Mouse (Mus musculus): ENCODE measurements around the gene Tmem198b. TPM values are rescaled to one million over a fixed set of nuclear protein-coding genes. Genes with fewer than 3 reads are reported as not detected.

Gene Tmem198b
- polyA plus RNA-seq, 1 experiment from 2014 or later = 15.0 TPM

DNA sequence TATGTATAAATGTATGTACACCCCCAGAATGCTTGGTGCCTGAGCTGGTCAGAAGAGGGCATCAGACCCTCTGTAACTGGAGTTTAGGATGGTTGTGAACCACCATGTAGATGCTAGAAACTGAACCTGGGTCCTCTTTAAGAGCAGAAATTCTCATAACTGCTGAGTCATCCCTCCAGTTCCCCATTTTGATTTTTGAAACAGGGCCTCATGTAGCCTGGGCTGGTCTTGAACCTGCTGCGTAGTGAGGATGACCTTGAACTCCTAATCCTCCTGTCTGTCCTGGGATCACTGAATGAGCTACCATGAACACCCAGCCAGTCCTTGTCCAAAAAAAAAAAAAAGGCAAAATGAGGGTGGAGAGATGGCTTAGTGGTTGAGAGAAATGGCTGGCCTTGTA lies 10.9 kb downstream of the Tmem198b start:
- H3K9me3 ChIP-seq (replicated peaks; ENCODE audit: control insufficient read depth, low read length) = no peaks in the 10 kb centered on the region
- no peaks in the 10 kb centered on the region for H3K4me1 ChIP-seq (ENCODE audit: control insufficient read depth, insufficient read depth, low read length)
- no peak overlapping the region for H3K27ac ChIP-seq (ENCODE audit: low read depth, low read length)
- ATAC-seq (replicated peaks; ENCODE audit: insufficient number of reproducible peaks, low FRiP score, low TSS enrichment) = no peak
- 92% methylated on average over 1 of the region's 1 CpGs for WGBS (ENCODE audit: insufficient replicate concordance)
- H3K36me3 ChIP-seq (ENCODE audit: control insufficient read depth, insufficient read depth, low read length) = no peaks in the 10 kb centered on the region
- H3K4me3 ChIP-seq (ENCODE audit: low read depth, low read length) = no peak overlapping the region
- no peak overlapping the region for H3K4me2 ChIP-seq
- H3K9ac ChIP-seq (ENCODE audit: low read depth, low read length) = no peak overlapping the region
- H3K27me3 ChIP-seq (ENCODE audit: control insufficient read depth, insufficient read depth, low read length) = no peaks in the 10 kb centered on the region

GRCm38 (mm10) chr10:128792041-128792440 lies 12.1 kb downstream of the Tmem198b start:
- Histone ChIP-seq H3K9ac (ENCODE audit: low read depth, low read length) (no peak overlapping the region), H3K4me3 (ENCODE audit: low read depth, low read length) (no peak overlapping the region), H3K4me2 (no peak overlapping the region), H3K27me3 (ENCODE audit: control insufficient read depth, insufficient read depth, low read length) (no peaks in the 10 kb centered on the region), H3K27ac (ENCODE audit: low read depth, low read length) (no peak overlapping the region), H3K36me3 (ENCODE audit: control insufficient read depth, insufficient read depth, low read length) (no peaks in the 10 kb centered on the region), H3K4me1 (ENCODE audit: control insufficient read depth, insufficient read depth, low read length) (no peaks in the 10 kb centered on the region), H3K9me3 (replicated peaks; ENCODE audit: control insufficient read depth, low read length) (no peaks in the 10 kb centered on the region)
- no peak for ATAC-seq (replicated peaks; ENCODE audit: insufficient number of reproducible peaks, low FRiP score, low TSS enrichment)

- WGBS (ENCODE audit: insufficient replicate concordance) = 62% methylated on average over 7 of the region's 7 CpGs
- no peak within 1 kb of the TSS for H3K27ac ChIP-seq (ENCODE audit: low read depth, low read length)
- H3K9ac ChIP-seq (ENCODE audit: low read depth, low read length) = no peak within 1 kb of the TSS
- no peaks in the 10 kb centered on the region for H3K4me1 ChIP-seq (ENCODE audit: control insufficient read depth, insufficient read depth, low read length)
- H3K4me3 ChIP-seq (ENCODE audit: low read depth, low read length) = no peak within 1 kb of the TSS
- H3K27me3 ChIP-seq (ENCODE audit: control insufficient read depth, insufficient read depth, low read length) = no peaks in the 10 kb centered on the region
- no peak within 1 kb of the TSS for H3K4me2 ChIP-seq
- H3K9me3 ChIP-seq (replicated peaks; ENCODE audit: control insufficient read depth, low read length) = no peaks in the 10 kb centered on the region
- H3K36me3 ChIP-seq (ENCODE audit: control insufficient read depth, insufficient read depth, low read length) = no peaks in the 10 kb centered on the region
- no peak for ATAC-seq (replicated peaks; ENCODE audit: insufficient number of reproducible peaks, low FRiP score, low TSS enrichment)
Measured at GRCm38 (mm10) chr10:128790398-128791124, 13.6 kb downstream of the Tmem198b start, which contains the start of gene Mmp19. Gene Mmp19, plus strand, starts transcription at chr10:128790910.

- no peaks in the 10 kb centered on the region for H3K36me3 ChIP-seq (ENCODE audit: control insufficient read depth, insufficient read depth, low read length)
- H3K4me1 ChIP-seq (ENCODE audit: control insufficient read depth, insufficient read depth, low read length) = no peaks in the 10 kb centered on the region
- 86% methylated on average over 1 of the region's 1 CpGs for WGBS (ENCODE audit: insufficient replicate concordance)
- no peak overlapping the region for H3K4me2 ChIP-seq
- no peak overlapping the region for H3K4me3 ChIP-seq (ENCODE audit: low read depth, low read length)
- no peak for ATAC-seq (replicated peaks; ENCODE audit: insufficient number of reproducible peaks, low FRiP score, low TSS enrichment)
- H3K27ac ChIP-seq (ENCODE audit: low read depth, low read length) = no peak overlapping the region
- peaks cover 3% of the 10 kb centered on the region; the same call in 1 of the 2 replicates for H3K9me3 ChIP-seq (replicated peaks; ENCODE audit: control insufficient read depth, low read length)
- H3K27me3 ChIP-seq (ENCODE audit: control insufficient read depth, insufficient read depth, low read length) = no peaks in the 10 kb centered on the region
- no peak overlapping the region for H3K9ac ChIP-seq (ENCODE audit: low read depth, low read length)
Measured at GRCm38 (mm10) chr10:128780200-128780599, 24.0 kb downstream of the Tmem198b start.

DNA sequence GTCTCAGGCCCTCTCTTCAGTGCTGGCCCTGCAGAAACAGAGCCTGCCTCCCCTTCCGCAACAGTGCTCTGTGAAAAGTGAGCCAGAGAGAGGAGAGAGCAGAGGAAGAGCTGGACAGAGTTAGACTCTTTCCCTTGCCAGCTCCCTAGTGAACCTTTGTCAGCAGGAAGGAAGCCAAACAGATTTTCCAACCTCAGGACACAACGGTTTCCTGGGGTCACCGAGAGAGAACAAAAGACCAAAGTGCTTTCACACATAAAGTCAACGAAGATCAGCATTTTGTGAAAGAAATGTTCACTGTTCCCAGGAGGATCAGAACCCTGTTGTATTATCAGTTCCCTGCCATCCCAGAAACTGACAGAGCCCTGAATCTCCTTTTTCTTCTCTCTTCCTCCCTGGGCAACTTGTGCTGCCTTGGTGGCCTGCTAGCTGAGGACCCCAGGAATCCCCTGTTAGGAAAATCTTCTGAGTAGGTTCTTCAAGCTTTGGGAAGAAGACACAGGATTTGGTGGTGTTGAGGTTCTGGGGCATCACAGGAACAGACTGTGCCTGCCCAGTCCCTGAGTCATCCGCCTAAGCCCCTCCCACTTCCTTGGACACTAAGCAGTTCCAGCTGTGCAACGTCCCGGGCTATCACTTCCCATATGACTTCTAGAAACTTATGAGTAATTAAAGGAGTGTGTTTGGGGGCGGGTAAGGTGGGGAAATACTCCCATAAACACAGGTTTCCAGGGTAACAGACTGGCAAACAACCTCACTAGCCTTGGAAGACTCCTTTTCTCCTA lies 25.0 kb downstream of the Tmem198b start:
- WGBS (ENCODE audit: insufficient replicate concordance) = 30% methylated on average over 8 of the region's 8 CpGs
- Histone ChIP-seq H3K4me3 (ENCODE audit: low read depth, low read length) (no peak overlapping the region), H3K9ac (ENCODE audit: low read depth, low read length) (no peak overlapping the region), H3K27ac (ENCODE audit: low read depth, low read length) (peak overlapping the region; percentile 92), H3K36me3 (ENCODE audit: control insufficient read depth, insufficient read depth, low read length) (no peaks in the 10 kb centered on the region), H3K4me1 (ENCODE audit: control insufficient read depth, insufficient read depth, low read length) (no peaks in the 10 kb centered on the region), H3K9me3 (replicated peaks; ENCODE audit: control insufficient read depth, low read length) (peaks cover 3% of the 10 kb centered on the region; the same call in 1 of the 2 replicates), H3K27me3 (ENCODE audit: control insufficient read depth, insufficient read depth, low read length) (no peaks in the 10 kb centered on the region), H3K4me2 (peak overlapping the region; percentile 22; the same call in 1 of the 2 replicates)
- ATAC-seq (replicated peaks; ENCODE audit: insufficient number of reproducible peaks, low FRiP score, low TSS enrichment) = peak; percentile 86

GRCm38 (mm10) chr10:128778441-128778840 lies 25.7 kb downstream of the Tmem198b start:
- no peaks in the 10 kb centered on the region for H3K9me3 ChIP-seq (replicated peaks; ENCODE audit: control insufficient read depth, low read length)
- H3K4me3 ChIP-seq (ENCODE audit: low read depth, low read length) = no peak overlapping the region
- no peaks in the 10 kb centered on the region for H3K36me3 ChIP-seq (ENCODE audit: control insufficient read depth, insufficient read depth, low read length)
- no peaks in the 10 kb centered on the region for H3K27me3 ChIP-seq (ENCODE audit: control insufficient read depth, insufficient read depth, low read length)
- no peak for ATAC-seq (replicated peaks; ENCODE audit: insufficient number of reproducible peaks, low FRiP score, low TSS enrichment)
- no peaks in the 10 kb centered on the region for H3K4me1 ChIP-seq (ENCODE audit: control insufficient read depth, insufficient read depth, low read length)
- H3K4me2 ChIP-seq = no peak overlapping the region
- peak overlapping the region; percentile 92; the same call in 1 of the 2 replicates for H3K27ac ChIP-seq (ENCODE audit: low read depth, low read length)
- no peak overlapping the region for H3K9ac ChIP-seq (ENCODE audit: low read depth, low read length)
- 81% methylated on average over 2 of the region's 2 CpGs for WGBS (ENCODE audit: insufficient replicate concordance)

- Histone ChIP-seq H3K9ac (ENCODE audit: low read depth, low read length) (no peak overlapping the region), H3K36me3 (ENCODE audit: control insufficient read depth, insufficient read depth, low read length) (no peaks in the 10 kb centered on the region), H3K4me3 (ENCODE audit: low read depth, low read length) (no peak overlapping the region), H3K4me1 (ENCODE audit: control insufficient read depth, insufficient read depth, low read length) (no peaks in the 10 kb centered on the region), H3K9me3 (replicated peaks; ENCODE audit: control insufficient read depth, low read length) (no peaks in the 10 kb centered on the region), H3K27me3 (ENCODE audit: control insufficient read depth, insufficient read depth, low read length) (no peaks in the 10 kb centered on the region), H3K4me2 (no peak overlapping the region), H3K27ac (ENCODE audit: low read depth, low read length) (no peak overlapping the region)
- WGBS (ENCODE audit: insufficient replicate concordance) = 16% methylated on average over 5 of the region's 5 CpGs
- ATAC-seq (replicated peaks; ENCODE audit: insufficient number of reproducible peaks, low FRiP score, low TSS enrichment) = no peak
Measured at GRCm38 (mm10) chr10:128773685-128774084, 30.5 kb downstream of the Tmem198b start.

DNA sequence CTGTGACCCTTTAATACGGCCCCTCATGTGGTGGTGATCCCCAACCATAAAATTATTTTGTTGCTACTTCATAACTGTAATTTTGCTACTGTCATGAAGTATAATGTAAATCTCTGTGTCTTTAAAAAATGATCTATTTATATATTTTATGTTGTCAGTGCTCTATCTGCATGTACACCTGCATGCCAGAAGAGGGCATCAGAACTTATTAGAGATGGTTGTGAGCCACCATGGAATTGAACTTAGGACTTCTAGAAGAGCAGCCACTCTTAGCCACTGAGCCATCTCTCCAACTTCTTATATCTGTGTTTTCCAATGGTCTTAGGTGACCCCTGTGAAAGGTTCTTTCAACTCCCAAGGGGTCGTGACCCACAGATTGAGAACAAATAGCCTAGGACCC lies 31.3 kb downstream of the Tmem198b start:
- no peak overlapping the region for H3K27ac ChIP-seq (ENCODE audit: low read depth, low read length)
- H3K27me3 ChIP-seq (ENCODE audit: control insufficient read depth, insufficient read depth, low read length) = no peaks in the 10 kb centered on the region
- H3K36me3 ChIP-seq (ENCODE audit: control insufficient read depth, insufficient read depth, low read length) = no peaks in the 10 kb centered on the region
- H3K9me3 ChIP-seq (replicated peaks; ENCODE audit: control insufficient read depth, low read length) = no peaks in the 10 kb centered on the region
- no peak overlapping the region for H3K4me2 ChIP-seq
- H3K4me1 ChIP-seq (ENCODE audit: control insufficient read depth, insufficient read depth, low read length) = no peaks in the 10 kb centered on the region
- ATAC-seq (replicated peaks; ENCODE audit: insufficient number of reproducible peaks, low FRiP score, low TSS enrichment) = no peak
- H3K4me3 ChIP-seq (ENCODE audit: low read depth, low read length) = no peak overlapping the region
- H3K9ac ChIP-seq (ENCODE audit: low read depth, low read length) = no peak overlapping the region
- 60% methylated on average over 2 of the region's 2 CpGs for WGBS (ENCODE audit: insufficient replicate concordance)

Data from heart, embryonic 11.5 days (tissue).